Mouse (Mus musculus) heart, postnatal 0 days (tissue): ENCODE measurements around the gene Mgat3. TPM values are rescaled to one million over a fixed set of nuclear protein-coding genes. Genes with fewer than 3 reads are reported as not detected.

Experiments used
- ATAC-seq: fragments of 200-750 bp; cut with Nextera tagmentation; 2 replicates; pipeline ENCODE4 v1.8.0; 2017; ENCODE audit warnings: low read depth, moderate number of reproducible peaks, moderate library complexity; ENCODE audit not compliant: insufficient read depth
- DNase-seq: peaks from one replicate; pipeline ENCODE4 v3.0.0-alpha.2; 2016; ENCODE audit warnings: low spot score
- H3K27ac ChIP-seq: fragments of 300-500 bp; sonication (generic); 2 replicates; pipeline ENCODE4 v1.5.1; 2014; ENCODE audit warnings: low read depth, mild to moderate bottlenecking
- H3K27me3 ChIP-seq: fragments of 300-500 bp; sonication (generic); 2 replicates; pipeline ENCODE4 v1.6.1; 2014; ENCODE audit warnings: low read length, mixed read lengths; ENCODE audit not compliant: control insufficient read depth, insufficient read depth
- H3K36me3 ChIP-seq: fragments of 300-500 bp; sonication (generic); replicated peaks from 2 replicates; pipeline ENCODE4 v1.6.1; 2014; ENCODE audit warnings: low read length, mixed read lengths; ENCODE audit not compliant: control insufficient read depth, insufficient read depth
- H3K4me1 ChIP-seq: fragments of 300-500 bp; sonication (generic); 2 replicates; pipeline ENCODE4 v1.6.1; 2014; ENCODE audit warnings: antibody characterized with exemption; ENCODE audit not compliant: control insufficient read depth, insufficient read depth
- H3K4me2 ChIP-seq: fragments of 300-500 bp; sonication (generic); 2 replicates; pipeline ENCODE4 v1.6.1; 2014; ENCODE audit warnings: low read depth, mild to moderate bottlenecking, low read length, moderate library complexity
- H3K4me3 ChIP-seq: fragments of 300-500 bp; sonication (generic); 2 replicates; pipeline ENCODE4 v1.5.1; 2014; ENCODE audit warnings: low read depth, low read length
- H3K9ac ChIP-seq: fragments of 300-500 bp; sonication (generic); replicated peaks from 2 replicates; pipeline ENCODE4 v1.6.1; 2014; ENCODE audit warnings: low read depth, low read length, mixed read lengths
- H3K9me3 ChIP-seq: fragments of 300-500 bp; sonication (generic); replicated peaks from 2 replicates; pipeline ENCODE4 v1.6.1; 2016; ENCODE audit warnings: low read length; ENCODE audit not compliant: control insufficient read depth
- CTCF ChIP-seq: IDR thresholded peaks from 2 replicates; pipeline ENCODE4 v1.5.1; 2016; ENCODE audit warnings: antibody characterized with exemption, control low read depth, low read depth
- EP300 ChIP-seq: IDR thresholded peaks from 2 replicates; pipeline ENCODE4 v1.6.1; 2016; ENCODE audit warnings: antibody characterized with exemption, low read depth
- WGBS: fragments of 180-500 bp; shearing (Covaris S2); extraction: QIAGEN DNeasy Blood & Tissue Kit; methylation state at CpG from one replicate; pipeline ENCODE4 v1.1.7; 2014; 5-methylcytosine and 5-hydroxymethylcytosine counted together
- polyA plus RNA-seq: library from polyadenylated mRNA; unstranded; fragments of >200 nt; fragmentation: Nextera tagmentation; extraction: Ambion mirVana; gene quantifications from 2 replicates; pipeline ENCODE4 v1.2.1, GENCODE M21; 2015
- total RNA-seq: library from RNA; depleted of rRNA; stranded (reverse); fragments of >200 nt; gene quantifications from 2 replicates; pipeline ENCODE4 v1.2.3, GENCODE M21; 2014; ENCODE audit warnings: low replicate concordance

Gene Mgat3
- total and polyA plus RNA-seq, 2 experiments from 2014 or later, result 0.23 to 1.9 TPM

GRCm38 (mm10) chr15:80132452-80132851, 41.1 kb upstream of the Mgat3 start:
- Histone ChIP-seq H3K36me3 (no peaks in the 10 kb centered on the region), H3K4me2 (peak overlapping the region; percentile 70), H3K27ac (peak overlapping the region; percentile 99), H3K4me3 (peak overlapping the region; percentile 73), H3K27me3 (no peaks in the 10 kb centered on the region), H3K9me3 (no peaks in the 10 kb centered on the region), H3K9ac (peak overlapping the region; percentile 81), H3K4me1 (peaks cover 23% of the 10 kb centered on the region)
- WGBS, result 77% methylated on average over 9 of the region's 9 CpGs
- ATAC-seq, result no peak
- TF ChIP-seq CTCF (no peak), EP300 (no peak)
- DNase-seq, result no peak

GRCm38 (mm10) chr15:80132993-80133586, 40.4 kb upstream of the Mgat3 start, which contains the start of gene Tab1:
Tab1 (plus strand) TSS chr15:80133127.
- peak within 1 kb of the TSS; percentile 99 for H3K27ac ChIP-seq
- peaks cover 23% of the 10 kb centered on the region for H3K4me1 ChIP-seq
- peak within 1 kb of the TSS; percentile 70 for H3K4me2 ChIP-seq
- WGBS, result under 1% methylated on average over 58 of the region's 59 CpGs
- no peaks in the 10 kb centered on the region for H3K27me3 ChIP-seq
- H3K4me3 ChIP-seq, result peak within 1 kb of the TSS; percentile 73
- no peaks in the 10 kb centered on the region for H3K36me3 ChIP-seq
- ATAC-seq (peak; percentile 92), DNase-seq (peak; percentile 95)
- H3K9ac ChIP-seq, result peak within 1 kb of the TSS; percentile 81
- TF ChIP-seq CTCF (peak; percentile 75), EP300 (peak; percentile 79; the same call in 1 of the 2 replicates)
- H3K9me3 ChIP-seq, result no peaks in the 10 kb centered on the region

DNA sequence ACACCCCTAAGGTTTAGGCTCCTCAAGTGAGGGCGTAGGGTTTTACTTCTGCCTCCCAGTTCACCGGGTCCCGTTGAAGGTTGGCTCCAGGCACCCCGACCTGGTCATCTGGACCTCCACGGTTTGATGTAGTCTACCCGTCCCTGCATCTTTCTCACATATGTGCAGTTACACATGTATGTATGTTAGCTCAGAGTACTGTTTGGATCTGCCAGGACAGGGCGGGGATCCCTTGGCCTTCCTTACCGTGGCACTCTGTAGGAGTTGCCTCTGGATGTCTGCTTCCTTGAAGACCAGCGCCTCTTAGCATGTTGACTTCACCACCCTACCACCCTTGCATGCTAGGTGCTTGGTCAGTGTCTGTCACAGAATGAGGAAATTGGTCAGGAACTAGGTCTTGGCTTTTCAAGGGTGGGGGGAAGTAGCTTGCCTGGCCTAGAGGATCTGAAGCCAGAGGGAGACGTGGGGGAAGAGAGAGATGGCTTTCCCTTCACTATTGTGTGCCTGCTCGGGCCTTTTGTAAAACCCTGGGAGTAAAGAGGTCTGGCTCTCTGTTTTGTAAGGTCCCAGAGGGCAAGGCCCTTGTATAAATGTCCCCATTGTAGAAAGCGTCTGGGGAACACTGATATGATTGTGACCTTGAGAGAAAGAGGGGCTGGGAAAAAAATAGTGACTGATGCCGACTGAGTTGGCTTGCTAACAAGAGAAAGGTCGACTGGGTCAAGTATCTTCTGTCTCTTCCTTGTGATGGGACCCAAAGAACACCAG, 39.7 kb upstream of the Mgat3 start:
- no peaks in the 10 kb centered on the region for H3K27me3 ChIP-seq
- H3K4me3 ChIP-seq, result peak overlapping the region; percentile 73
- peak overlapping the region; percentile 70 for H3K4me2 ChIP-seq
- no peak; the same call in 1 of the 2 replicates for TF ChIP-seq EP300
- TF ChIP-seq CTCF, result no peak
- H3K36me3 ChIP-seq, result no peaks in the 10 kb centered on the region
- ATAC-seq (peak; percentile 4; the same call in 1 of the 2 replicates), DNase-seq (peak; percentile 37)
- 6% methylated on average over 14 of the region's 14 CpGs for WGBS
- H3K4me1 ChIP-seq, result peaks cover 30% of the 10 kb centered on the region
- peak overlapping the region; percentile 99 for H3K27ac ChIP-seq
- H3K9ac ChIP-seq, result peak overlapping the region; percentile 81
- H3K9me3 ChIP-seq, result no peaks in the 10 kb centered on the region

DNA sequence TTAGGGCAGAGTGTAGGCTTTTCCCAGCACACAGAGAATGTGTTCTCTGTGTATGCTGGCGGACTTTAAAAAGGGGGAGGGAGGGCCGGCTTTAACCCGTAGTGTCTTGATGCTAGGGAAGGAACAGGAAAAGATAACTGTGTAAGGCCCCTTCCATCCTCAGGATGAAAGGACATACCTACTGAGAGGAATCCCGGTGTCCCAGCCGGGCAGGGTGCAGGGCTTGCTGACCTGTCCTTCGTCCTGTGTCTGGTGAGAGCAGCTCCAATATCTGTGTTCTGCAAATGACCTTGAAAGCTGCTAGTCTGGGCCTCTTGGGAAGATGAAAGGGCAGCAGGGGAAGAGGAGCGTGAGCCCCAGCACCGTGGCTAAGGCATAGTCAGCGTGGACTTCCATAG, 39.1 kb upstream of the Mgat3 start:
- 11% methylated on average over 9 of the region's 9 CpGs for WGBS
- TF ChIP-seq EP300 (no peak), CTCF (no peak)
- DNase-seq, result peak; percentile 59
- H3K4me2 ChIP-seq, result peak overlapping the region; percentile 70
- H3K9me3 ChIP-seq, result no peaks in the 10 kb centered on the region
- no peaks in the 10 kb centered on the region for H3K36me3 ChIP-seq
- H3K27me3 ChIP-seq, result no peaks in the 10 kb centered on the region
- ATAC-seq, result 0 out of 2 replicates have a peak, but pooled peaks have one; percentile 6
- peaks cover 36% of the 10 kb centered on the region for H3K4me1 ChIP-seq
- H3K9ac ChIP-seq, result peak overlapping the region; percentile 81
- peak overlapping the region; percentile 99 for H3K27ac ChIP-seq
- peak overlapping the region; percentile 73 for H3K4me3 ChIP-seq

DNA sequence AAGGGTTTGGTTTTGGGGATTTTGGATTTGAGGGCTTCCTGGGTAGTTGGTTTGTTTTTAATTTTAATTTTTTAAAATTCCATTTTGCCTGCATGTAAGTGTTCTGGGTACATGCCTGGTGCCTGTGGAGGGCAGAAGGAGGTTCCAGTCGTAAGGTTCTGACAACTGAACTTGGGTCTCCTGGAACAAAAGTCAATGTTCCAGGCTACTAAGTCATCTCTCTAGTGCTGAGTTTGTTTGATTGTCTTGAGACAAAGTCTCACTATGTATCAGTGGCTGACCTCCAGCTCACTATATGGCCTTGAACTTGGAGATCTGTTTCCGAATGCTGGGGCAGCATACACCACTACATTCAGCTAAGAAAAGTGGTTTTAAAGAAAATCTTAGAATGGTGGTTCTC, 38.0 kb upstream of the Mgat3 start:
- Histone ChIP-seq H3K36me3 (peaks cover 7% of the 10 kb centered on the region; the same call in 1 of the 2 replicates), H3K4me1 (peaks cover 37% of the 10 kb centered on the region), H3K4me3 (no peak overlapping the region), H3K9ac (no peak overlapping the region), H3K27me3 (no peaks in the 10 kb centered on the region), H3K9me3 (no peaks in the 10 kb centered on the region), H3K4me2 (no peak overlapping the region), H3K27ac (peak overlapping the region; percentile 99; the same call in 1 of the 2 replicates)
- TF ChIP-seq CTCF (no peak), EP300 (no peak)
- 85% methylated on average over 2 of the region's 2 CpGs for WGBS
- no peak for ATAC-seq
- no peak for DNase-seq
